Mouse (Mus musculus) MEL (cell line): ENCODE data around the gene Tmem115.

ENCODE experiments used
- CTCF ChIP-seq, 3 experiments: IDR thresholded peaks in 2 of 3; conservative IDR thresholded peaks in 1 of 3; 2 replicates each; pipeline ENCODE4 v1.5.1; 2011 to 2012; ENCODE audit warnings: low read length in 3 of 3, low read depth in 2 of 3, mild to moderate bottlenecking in 2 of 3, improper control_type of control experiment in 1 of 3, inconsistent platforms in 1 of 3, mixed read lengths in 1 of 3, moderate library complexity in 1 of 3; ENCODE audit not compliant: control insufficient read depth in 1 of 3, insufficient read depth in 1 of 3, poor library complexity in 1 of 3, severe bottlenecking in 1 of 3
- JUND ChIP-seq: IDR thresholded peaks from 2 replicates; pipeline ENCODE4 v1.6.1; 2011; ENCODE audit warnings: low read depth, mild to moderate bottlenecking, improper control_type of control experiment, low read length
- POLR2A ChIP-seq, 2 experiments: IDR thresholded peaks; 2 replicates each; pipeline ENCODE4 v1.6.1; 2011 to 2012; ENCODE audit warnings: low read length in 2 of 2, mild to moderate bottlenecking in 2 of 2, control low read depth in 1 of 2, improper control_type of control experiment in 1 of 2, low read depth in 1 of 2, moderate library complexity in 1 of 2; ENCODE audit not compliant: control insufficient read depth in 1 of 2, insufficient read depth in 1 of 2, poor library complexity in 1 of 2

- TF ChIP-seq CTCF (IDR thresholded peaks at IDR 0.05 in 2 of 3, conservative IDR thresholded peaks at IDR 0.05 in 1 of 3; ENCODE audit: control insufficient read depth in 1 of 3, insufficient read depth in 1 of 3, low read depth in 2 of 3, low read length in 3 of 3, poor library complexity in 1 of 3, severe bottlenecking in 1 of 3), result no peak
- no peak for TF ChIP-seq POLR2A (IDR thresholded peaks at IDR 0.05; ENCODE audit: control insufficient read depth in 1 of 2, insufficient read depth in 1 of 2, low read depth in 1 of 2, low read length in 2 of 2, poor library complexity in 1 of 2)
- no peak for TF ChIP-seq JUND
Observed at GRCm38 (mm10) chr9:107512326-107512725, 21.4 kb upstream of the Tmem115 start.
